Mouse (Mus musculus) heart, postnatal 36 days (tissue): ENCODE measurements at regions not wholly inside any gene's neighbourhood (a gene's known extent, or its start where the extent isn't known, plus 50 kb on each side); places are given as distances from the start of the nearest gene placed in this dataset.
"Not testable (repeated sequence)": the region's sequence is repeated elsewhere in the genome, so short reads cannot be mapped to it uniquely, and the experiment has no call there.

Source experiments
- DNase-seq, 2 experiments: peaks; one replicate each; pipeline ENCODE4 v3.0.0; 2021 to 2022
- intact Hi-C: fragments of 180-260 bp; cut with DNase I; formaldehyde crosslinking; loops from one replicate; pipeline ENCODE4 v1.15.1; 2025

DNA sequence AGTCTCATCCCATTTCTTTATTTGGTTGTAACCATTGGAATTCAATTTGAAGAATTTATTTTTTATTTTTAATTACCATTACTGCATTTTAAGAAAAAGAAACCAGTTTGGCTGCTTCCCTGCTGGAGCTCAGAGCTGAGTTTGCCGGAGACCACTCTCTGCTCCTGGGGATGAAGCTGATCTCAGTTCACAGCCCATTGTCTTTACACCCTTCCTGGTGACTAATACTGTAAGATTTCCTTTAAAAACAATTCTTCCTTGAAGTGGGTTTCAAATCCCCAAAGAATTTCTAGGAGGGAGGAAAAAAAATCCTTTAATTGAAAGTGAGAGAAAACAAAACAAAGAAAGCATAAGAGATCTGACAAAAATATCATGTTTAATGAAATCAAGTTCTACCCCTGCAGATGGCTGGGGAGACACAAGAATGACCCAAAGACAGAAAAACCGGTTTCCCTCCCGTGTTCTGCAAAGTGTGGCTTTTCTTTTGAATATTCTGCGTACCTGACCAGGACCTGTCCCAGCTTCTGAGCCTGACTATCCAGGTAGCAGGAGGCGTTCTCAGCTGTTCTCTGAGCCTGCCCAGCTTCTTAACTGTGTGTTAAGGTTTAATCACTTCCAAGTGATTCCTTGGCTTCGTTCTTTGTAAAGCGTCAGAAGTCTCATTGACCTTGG lies 216.1 kb downstream of the Bcl11a start:
- intact Hi-C loops: no loop called here
- DNase-seq: no peak

DNA sequence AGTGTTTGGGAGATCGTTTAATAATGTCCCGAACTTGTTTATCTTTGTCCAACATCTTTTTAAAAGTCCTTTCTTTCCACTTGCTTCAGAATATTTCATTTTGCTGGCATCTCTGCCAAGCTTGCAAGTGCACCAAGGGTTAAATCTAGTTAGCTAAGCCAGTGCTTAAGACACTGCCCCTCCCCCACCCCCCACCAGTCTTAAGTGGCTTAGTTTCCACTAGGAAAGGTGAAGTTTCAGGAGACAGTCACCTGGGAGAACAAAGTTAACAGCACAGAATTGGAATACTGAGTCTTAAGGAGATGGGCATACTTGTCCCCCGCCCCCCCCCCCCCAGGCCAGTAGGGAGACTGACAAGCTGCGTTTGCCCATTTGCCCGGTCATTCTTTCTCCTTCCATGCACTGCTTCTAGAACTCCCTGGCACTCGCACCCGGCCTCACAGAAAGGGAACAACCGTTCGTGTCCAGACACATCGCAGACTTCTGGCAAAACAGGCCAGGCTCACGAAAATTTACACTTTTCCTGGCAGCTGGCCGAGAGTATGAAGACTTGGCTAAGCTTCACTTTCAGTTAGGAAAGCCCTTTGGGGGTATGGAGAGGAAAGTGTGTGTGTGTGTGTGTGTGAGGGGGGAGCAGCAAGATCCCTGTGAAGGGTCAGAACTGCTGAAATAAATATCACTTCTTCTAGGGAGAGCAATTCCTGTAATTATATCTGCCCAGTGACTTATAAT lies 219.2 kb downstream of the Bcl11a start:
- intact Hi-C loops: no loop called here
- peak in 1 of 2 experiments; percentile 8 for DNase-seq

DNA sequence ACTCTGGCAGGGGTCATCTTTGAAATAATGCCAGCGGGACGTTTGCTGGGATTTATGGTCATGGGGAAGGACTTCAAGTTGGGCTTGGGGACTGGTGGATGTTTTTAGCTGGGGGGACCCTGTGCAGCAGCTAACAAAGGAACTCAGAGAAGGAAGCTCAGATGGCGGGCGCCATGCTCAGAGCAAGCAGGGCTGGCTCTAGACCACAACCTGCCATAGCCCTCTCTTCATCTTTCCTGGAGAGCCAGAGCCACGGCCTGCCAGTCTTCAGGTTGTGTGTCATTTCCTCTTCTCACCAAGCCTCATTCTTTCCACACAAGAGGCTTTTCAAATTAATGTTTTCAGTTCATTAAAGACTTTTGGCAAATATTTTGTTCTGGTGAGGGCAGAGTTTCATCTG lies 219.9 kb downstream of the Bcl11a start:
- intact Hi-C loops: no loop called here
- no peak for DNase-seq

DNA sequence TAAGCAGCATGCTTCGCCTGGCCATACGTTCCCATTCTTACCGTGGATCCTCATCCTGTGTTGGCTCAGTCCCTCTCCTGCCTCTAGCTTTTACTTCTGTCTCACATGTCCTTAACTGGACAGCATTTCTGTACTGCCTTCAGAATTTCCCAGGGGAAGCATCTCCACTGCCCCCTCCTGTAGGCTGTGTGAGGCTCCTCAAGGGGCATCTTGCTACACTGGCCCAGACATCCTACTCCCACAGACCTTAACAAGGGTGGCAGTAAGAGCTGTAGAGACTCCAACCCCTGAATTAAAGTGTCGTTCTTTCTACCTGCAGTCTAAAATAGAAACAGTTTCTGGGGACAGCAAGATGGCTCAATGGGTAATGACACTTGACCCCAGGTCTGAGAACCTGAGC lies 222.5 kb downstream of the Bcl11a start:
- intact Hi-C loops: no loop called here
- no peak for DNase-seq

DNA sequence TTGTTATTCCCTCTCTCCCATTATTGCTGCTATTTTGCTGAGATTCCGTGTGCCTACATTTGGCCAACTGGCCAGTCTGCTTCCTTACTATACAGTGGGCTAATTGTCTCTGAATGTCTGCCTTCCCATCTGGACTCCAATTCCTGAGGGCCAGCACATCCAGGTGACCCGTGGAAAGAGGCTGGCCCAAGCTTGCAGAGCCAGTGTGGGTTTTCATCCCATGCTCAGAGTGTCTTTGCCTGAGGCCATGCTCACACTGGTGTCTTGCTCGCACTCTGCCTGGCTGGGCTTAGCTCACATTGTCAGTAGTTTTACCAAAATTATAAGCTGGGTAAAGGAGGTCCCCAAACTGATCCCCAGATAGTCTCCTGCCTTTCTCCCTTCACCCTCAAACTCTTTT lies 223.3 kb downstream of the Bcl11a start:
- no peak for DNase-seq
- intact Hi-C loops: no loop called here

DNA sequence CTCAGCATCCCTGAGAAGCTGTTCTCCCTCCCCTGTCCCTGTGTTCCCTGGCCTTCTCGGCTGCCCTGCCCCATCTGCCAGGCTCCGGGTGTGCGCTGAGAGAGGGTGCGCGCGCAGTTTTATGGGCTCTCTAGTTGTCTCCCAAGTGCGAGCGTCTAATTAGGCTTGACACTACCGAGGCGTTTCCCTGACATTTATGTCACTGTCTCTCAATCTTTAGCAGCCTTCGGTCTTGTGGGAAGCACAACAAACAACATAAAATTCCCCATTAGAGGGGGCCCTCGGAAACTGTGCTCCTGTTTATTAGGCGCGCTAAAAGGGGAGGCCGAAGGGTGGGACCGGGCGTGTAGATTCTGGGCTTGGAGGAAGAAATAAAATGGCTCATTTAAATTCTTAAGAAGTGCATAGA lies 227.3 kb downstream of the Bcl11a start:
- intact Hi-C loops: no loop called here
- DNase-seq: no peak

DNA sequence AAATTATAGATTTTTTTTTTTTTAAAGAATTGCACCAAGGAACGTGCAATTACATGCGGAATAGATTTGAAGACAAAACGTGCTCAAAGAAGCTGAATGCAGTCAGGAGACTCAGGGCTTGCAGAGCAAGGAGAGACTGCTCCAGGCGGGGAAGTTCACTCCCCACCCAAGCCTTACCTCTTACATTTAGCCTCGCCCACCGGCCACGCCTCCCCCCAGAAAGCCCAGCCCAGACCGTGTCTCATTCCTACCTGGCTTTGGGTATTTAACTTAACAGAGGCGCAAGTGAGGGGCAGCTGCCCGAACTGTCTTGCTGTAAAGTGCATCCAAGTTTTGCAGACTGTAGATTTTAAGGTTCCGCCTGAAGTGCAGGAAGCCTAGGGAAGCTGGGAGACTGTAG lies 227.8 kb downstream of the Bcl11a start:
- DNase-seq: no peak
- intact Hi-C loops: no loop called here

DNA sequence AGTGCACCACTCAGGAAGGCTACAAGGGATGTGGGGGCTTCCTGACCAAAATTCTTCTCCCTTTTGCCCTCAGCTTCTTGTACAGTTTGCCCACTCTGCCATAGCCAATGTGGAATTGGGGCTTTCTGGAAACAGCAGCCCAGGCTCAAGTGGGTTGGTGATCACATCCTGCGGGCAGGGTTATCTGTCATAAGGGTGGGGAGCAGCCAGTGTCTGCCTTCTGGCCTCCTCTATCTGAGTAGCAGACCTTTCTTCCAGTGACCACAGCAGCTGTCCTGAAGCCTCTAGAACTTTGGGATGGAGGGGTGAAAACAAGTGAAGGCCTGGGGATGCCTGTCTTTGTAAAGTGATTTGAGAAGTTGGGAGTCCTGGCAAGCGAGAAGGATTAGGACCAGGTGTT lies 228.2 kb downstream of the Bcl11a start:
- intact Hi-C loops: no loop called here
- no peak for DNase-seq

DNA sequence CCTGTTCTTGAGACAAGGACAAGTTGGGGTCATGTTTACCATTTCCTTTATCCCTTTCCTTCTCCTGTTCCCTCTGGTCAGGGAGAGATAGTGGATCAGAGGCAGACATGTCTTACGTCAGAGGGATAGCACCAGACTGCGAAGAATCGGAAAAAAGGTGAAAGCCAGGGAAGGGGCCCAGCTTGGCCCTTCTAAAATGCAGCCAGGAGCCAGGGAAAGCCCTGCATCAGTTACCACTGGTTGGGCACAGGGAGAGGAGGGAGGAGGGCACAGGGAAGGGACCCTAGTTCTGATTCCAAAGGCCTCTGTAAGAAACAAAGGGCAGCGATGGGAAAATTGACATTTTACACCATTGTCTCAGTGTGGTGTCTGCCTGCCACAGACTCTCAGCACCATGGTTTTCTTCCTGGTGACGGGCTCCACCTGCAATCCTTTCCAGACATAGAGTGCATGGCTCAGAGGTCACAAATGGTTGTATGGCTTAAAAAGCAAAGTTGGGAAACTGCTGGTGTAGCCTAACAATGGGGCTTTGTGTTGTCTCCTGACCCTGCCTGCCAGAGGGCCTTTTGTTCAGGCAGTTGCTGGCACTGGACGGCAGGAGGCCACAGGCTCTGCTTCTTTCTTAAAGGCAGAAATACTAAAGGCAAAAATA lies 229.9 kb downstream of the Bcl11a start:
- intact Hi-C loops: no loop called here
- DNase-seq: no peak

DNA sequence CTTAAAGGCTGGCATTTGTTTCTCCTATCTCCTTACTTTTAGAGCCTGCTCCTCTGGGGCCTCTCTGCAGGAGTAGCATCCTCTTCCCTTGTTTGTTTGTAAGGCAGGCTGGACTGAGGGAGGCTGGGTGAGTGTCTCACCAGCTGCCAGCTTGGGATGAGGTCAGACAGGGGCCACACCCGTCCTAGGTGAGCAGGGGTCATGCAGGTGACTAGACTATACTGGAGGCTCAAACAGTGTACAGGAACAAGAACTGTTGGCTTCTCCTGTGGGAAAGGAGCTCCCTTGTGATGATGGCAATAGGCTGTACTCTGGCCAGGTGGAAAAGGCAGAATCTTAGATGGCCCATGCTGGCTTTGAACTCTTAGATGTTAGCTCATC lies 230.4 kb downstream of the Bcl11a start:
- intact Hi-C loops: no loop called here
- DNase-seq: no peak

DNA sequence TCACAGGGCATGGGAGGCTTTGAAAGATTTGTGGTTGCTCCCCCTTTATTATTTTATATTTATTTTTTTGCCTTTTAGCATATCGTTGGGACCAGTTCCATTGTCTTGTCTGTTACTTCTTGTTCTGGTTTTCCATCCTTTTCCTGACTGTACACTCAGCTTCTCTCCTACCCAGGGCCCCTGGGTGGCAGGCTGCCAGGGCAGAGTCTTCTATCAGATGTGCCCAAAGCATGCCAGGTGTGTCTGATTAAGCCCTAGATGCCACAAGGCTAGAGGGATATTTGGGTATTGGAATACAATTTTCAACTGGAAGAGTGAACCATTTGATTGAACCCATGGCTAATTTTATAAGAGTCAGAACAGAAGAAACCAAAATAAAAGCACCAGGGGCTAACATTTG lies 236.2 kb downstream of the Bcl11a start:
- DNase-seq: no peak
- intact Hi-C loops: no loop called here

DNA sequence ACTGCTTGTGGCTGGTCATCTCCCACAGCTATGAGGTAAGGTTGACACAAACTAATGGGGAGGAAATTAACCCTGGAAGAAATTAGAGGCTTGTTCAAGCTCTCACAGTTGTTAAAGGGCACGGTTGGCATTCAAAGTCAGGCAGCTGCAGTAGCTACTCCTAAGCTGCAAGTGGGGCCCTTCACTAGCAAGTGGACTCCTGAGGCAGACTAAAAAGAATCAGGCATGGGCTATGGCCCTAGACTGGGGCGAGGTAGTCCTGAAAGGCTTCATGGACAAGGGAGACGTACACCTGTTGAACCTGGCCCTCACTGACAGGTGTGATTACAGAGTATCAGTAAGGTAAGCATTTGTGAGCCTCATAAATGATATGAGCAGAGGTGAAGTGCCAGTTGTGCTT lies 237.7 kb downstream of the Bcl11a start:
- DNase-seq: no peak
- intact Hi-C loops: no loop called here

DNA sequence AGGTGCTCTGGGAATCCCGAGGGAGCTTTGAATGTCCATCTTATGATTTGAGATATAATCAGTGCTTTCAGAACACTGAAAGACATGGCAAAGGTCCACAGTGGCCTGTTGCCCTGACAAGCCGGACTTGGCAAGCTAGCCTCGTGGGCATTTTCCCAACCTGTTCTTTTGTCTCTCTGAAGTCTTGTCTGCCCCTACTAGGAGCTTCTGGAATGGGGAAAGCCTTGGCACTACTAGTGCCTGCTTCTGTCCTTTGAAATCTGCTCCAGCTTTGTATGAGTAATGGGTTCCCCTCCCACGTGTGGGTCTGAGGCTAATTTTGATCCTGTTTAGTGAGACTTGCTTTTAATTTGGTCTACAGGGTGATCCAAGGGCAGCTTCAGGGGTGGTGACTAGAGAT lies 238.3 kb downstream of the Bcl11a start:
- no peak for DNase-seq
- intact Hi-C loops: no loop called here

DNA sequence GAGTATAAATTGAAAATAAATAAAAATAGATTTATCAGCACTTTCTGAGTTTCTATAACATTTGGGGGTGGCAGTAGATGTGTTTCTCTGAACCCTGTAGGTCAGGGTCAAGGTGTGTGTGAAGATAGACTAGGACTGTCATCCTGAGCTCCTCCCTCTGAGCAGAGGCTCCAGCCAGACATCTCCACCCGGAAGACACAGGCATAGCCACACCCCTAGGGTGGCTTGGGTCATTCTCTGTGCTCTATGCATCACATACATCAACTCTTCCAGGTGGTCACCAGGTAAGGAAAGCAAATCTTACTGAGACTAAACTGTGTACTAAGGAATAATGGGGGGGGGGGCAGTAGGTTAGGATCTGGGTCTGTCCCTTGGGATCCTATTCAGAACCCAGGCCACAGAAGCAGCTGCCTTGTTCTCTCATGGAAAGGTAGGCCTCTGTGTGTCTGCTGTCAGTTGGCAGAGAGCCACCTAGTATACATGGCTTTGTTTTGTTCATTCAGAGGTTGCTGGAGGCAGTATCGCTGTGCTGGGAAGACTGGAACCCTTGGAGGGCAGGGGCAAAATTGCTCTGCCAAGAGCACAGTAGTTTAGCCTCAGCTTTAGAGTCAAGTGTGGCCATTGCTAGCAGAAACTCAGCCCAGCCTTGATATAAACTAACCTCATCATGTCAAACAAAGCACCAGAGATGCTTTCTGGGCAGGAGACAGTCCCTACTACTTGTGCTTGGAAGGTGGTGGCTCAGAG lies 240.3 kb downstream of the Bcl11a start:
- DNase-seq: no peak
- intact Hi-C loops: no loop called here

DNA sequence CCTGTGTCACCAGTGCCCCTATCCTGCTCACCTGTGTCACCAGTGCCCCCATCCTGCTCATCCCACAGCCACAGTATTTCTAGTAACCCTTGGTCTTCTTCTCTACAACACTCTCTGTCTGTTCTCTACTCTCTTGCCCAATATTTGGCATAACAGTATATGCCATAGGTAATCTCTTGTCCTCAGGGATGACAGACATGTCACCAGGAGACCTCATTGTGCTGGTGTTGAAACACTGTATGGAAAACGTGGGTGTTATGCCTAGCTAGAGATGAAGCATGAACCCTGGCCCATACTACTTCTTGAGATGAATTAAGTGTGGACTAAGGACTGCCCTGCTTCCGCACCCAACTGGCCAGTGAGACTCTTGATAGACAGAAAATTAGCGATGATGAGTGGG lies 241.4 kb downstream of the Bcl11a start:
- intact Hi-C loops: no loop called here
- DNase-seq: no peak

DNA sequence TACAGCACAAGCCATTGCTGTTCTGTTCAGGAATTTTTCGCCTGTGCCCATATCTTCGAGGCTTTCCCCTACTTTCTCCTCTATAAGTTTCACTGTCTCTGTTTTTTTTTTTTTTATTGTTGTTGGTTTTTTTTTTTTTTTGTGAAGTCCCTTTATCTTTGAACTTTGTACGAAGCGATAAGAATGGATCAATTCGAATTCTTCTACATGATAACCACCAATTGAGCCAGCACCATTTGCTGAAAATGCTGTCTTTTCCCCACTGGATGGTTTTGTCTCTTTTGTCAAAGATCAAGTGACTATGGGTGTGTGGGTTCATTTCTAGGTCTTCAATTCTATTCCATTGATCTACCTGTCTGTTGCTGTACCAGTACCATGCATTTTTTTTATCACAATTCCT lies 244.6 kb downstream of the Bcl11a start:
- intact Hi-C loops, DNase-seq: not testable (repeated sequence)

DNA sequence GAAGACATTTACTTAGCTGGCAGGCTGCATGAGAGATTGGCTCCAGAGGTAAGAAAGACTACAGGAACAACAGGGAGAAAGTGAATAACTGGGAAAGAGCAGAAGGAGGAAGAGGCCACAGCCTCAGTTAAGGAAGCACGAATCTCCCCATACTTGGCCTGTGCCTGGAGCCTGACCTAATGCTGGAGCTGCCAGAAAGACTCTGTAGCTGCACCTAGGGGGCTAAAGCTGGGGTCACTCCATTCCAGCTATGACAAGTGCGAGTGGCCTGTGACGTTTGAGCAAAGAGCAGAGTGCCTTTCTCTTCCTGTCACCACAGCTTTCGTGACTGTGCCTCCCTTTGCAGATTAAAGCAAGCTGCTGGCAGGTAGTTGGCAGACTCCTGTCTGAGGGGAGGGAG lies 250.6 kb downstream of the Bcl11a start:
- DNase-seq: no peak
- intact Hi-C loops: no loop called here

DNA sequence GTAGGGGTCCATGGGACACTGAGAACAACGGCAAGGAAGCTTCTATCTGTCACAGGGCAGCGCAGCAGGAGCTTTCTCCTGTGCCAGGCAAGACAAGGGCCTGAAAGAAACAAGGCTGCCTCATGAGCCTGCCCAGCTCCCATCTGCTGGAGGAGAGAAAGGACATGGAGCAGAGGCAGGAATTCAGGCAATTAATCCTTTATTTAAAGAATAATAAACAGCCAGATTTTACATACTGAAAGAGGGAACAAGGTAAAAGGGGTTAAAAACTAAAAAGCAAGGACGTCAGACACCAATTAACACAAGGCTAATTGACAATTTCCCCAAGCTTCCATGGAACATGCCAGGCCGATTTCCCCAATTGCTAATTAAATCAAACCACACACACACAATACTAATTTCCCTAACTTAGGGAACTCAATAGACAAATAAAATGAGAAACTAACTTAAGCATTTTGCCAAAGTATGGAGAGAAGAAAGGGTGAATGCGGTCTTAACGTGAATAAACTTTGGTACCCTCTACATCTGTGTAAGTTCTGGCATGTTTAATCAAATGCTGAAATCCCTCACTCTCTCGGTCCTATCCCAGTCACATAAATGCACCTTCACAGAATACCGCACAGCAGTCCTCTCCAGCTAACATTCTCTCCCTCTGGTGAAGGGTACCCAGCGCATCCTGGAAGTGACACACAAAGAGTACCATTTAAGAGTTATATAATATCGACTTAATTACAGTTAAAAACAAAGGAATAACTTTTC lies 252.7 kb downstream of the Bcl11a start:
- DNase-seq: no peak
- intact Hi-C loops: no loop called here

DNA sequence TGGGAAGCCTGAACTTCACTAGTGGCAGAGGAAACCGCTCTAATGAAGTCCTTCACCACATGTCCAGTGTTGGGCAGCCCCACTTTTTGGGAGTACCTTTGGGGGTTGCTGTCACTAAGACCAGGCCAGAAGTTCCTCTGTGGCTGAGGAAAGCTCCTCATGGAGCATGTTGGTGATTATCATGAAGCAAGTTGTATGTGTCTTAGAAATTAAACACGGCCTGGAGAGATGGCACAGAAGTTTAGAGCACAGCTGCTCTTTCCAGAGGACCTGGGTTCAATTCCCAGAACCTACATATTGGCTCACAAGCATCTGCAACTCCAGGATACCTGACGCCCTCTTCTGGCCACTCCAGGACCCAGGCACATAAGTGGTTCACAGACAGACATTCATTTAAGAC lies 254.4 kb downstream of the Bcl11a start:
- no peak for DNase-seq
- intact Hi-C loops: no loop called here

DNA sequence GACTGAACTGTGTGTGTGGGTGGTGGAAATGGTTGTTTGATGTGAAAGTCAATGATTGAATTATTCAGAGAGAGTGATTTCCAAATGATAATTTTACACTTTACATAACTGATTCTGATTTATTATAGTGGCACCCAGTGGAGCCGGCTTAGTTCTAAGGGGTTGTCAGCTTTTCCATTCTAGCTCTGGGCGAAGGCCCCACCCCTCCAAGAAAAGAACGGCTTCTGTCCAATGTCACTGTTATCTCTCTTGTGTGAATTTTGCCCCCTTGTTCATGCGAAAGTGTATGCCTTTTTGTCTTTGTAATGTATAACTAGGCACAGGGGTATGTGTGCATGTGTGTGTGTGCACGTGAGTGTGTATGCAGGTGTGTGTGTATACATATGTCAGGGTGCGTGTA lies 255.3 kb downstream of the Bcl11a start:
- DNase-seq: no peak
- intact Hi-C loops: no loop called here

DNA sequence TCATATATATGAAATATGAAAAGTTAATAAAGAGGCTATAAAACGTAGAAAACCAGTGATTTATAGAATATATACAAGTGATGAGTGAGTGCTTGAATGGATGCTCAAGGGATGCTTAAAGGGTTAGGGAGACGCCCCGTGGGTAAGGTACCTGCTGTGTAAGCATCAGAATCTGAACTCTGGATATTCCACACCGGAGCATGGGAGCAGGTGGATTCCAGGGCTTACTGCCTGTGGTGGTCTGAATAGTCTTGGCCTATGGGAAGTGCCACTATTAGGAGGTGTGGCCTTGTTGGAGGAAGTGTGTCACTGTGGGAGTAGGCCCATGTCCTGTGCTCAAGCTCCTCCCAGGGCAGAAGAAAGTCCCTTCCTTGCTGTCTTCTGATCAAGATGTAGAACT lies 257.4 kb downstream of the Bcl11a start:
- intact Hi-C loops: no loop called here
- DNase-seq: no peak
